Mouse (Mus musculus) frontal cortex, postnatal 14 days (tissue): ENCODE results near the gene Zfp652.
"Not testable (repeated sequence)": the region's sequence is repeated elsewhere in the genome, so short reads cannot be mapped to it uniquely, and the experiment has no call there.

ENCODE experiments used
- DNase-seq, 2 experiments: peaks; one replicate each; pipeline ENCODE4 v3.0.0; 2022; ENCODE audit warnings: low spot score in 2 of 2

Zfp652 gene

DNA sequence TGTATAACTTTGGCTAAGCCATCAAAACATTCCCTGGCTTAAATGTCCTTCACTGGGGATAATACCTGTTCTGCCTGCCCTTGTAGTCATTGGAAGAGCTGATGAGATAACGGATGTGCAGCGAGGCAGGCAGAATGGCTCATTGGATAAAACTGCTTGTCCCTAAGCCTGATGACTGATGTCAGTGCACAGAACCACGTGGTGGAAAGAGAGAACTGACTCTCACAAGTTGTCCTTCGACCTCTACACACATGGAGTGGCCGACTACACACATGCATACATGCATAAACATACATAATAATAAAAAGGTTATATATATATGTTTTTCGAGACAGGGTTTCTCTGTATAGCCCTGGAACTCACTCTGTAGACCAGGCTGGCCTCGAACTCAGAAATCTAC lies 2.0 kb upstream of the Zfp652 start:
- no peak for DNase-seq

DNA sequence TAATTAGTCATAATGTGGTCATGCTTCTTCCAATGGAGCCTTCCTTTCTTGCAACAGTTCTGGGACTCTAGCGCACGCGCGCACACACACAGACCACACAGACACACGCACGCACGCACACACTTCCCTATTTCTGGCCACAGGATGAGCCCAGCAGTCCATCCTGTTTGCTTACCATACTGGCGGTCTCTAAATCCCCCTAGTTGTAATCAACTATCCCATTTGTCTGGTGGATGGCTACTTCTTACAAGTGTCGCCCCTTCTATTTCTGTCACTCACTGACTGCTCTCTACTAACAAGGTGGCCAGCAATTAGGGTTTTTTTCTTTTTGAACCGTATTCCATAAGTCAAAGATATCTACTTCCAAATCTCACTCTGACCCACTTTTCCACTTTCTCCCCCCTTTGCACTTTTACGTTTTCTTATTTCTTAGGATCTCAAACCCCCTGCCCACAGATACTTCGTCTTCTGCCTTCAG lies 349 bp upstream of the Zfp652 start:
- DNase-seq = no peak

DNA sequence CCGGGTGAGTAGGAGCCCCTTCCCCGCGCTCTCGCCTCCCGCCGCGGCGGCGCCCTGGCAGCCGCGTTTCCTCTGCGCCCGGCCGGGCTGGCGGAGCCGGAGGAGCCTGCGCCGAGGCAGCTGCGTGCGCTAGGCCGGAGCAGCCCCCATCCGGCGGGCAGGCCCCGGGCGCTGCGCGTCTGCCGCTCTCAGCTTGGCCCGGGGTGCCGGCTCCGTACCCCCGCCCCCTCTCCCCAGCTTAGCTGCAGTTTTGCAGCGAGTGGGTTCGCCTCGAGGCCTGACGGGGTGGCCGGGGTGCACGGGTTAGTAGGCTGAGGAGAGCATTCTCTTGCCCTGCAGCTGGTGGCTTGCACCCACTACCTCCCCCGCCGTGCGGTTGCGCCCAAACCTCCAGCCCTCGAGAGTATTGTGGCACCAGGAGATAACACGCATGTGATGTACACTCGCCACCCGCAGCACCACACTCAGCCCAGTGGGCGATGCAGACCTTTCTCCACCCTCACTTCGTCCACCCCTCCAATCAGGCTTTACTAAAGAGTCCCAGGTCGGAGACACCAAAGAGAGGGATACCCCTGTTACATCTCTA lies 845 bp downstream of the Zfp652 start:
- peak; percentile 44 to 48 for DNase-seq

DNA sequence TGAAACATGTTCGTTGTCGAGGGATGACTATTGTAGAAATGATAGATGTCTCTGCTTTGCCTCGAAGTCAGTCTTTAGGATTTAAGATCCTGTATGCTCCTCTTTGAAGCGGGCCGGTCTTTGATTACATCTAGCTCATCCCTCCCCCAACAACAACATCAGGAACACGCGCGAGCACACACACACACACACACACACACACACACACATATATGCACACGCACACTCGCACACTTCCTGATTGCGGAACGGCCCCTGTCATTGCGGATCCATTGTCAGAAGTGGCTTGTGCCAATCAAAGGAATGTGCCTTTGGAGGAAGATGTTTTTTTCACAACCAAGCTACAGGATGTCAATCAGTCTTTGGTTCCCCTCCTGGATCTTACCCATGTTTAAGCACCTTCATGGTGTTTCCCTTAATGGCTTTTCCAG lies 1.4 kb downstream of the Zfp652 start:
- no peak for DNase-seq

DNA sequence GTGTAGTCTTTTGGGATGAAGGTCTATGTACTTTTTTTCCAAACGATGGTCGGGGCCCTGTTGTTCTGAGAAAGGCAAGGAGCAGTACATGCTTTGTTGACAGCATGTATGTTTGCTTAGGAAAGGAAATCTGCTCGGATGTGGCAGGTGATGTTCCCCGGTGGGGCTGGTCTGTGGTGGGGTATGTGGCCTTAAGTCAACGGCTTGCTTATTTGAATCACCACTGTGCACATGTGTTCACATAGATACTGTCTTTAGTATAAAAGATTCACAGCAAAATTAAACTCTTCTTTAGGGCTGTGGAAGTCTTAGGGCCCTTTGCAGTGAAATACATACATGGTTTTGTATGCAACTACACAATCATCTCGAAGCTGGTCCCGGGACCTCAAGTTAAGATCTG lies 1.9 kb downstream of the Zfp652 start:
- no peak for DNase-seq

DNA sequence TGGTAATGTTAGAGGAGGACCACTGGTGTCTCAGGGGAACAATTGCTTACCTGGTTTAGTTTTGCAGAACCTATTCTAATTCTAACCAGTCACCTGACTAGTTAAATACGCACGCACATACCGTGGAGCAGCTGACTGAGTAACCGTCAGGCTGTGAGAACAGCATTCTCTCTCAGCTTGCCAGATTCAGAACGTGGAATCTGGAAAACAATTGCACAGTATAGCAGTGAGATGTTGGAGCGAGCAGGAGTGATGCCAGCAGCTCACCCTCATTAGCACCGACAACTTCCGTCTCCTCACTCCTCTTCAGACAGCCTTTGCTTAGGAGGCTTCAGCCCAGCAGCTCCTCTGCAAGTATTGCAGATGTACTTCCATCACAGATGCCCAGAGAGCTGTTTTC lies 3.7 kb downstream of the Zfp652 start:
- DNase-seq = no peak

DNA sequence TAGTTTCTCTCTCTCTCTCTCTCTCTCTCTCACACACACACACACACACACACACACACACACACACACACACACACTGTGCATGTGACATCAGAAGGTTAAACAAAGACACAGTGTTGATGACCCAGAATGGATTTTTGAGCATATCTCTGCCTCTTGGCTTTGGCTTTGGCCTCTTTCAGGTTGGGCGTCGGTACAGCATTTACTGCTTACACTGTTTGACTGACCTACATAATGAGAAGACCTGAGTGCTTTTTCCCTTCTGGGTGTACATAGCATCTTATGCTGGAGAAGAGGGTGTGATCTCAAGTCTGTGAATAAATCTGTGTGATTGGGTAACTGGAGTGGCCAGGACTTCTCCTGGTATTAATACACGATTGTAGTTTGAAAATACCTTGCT lies 6.9 kb downstream of the Zfp652 start:
- no peak for DNase-seq

DNA sequence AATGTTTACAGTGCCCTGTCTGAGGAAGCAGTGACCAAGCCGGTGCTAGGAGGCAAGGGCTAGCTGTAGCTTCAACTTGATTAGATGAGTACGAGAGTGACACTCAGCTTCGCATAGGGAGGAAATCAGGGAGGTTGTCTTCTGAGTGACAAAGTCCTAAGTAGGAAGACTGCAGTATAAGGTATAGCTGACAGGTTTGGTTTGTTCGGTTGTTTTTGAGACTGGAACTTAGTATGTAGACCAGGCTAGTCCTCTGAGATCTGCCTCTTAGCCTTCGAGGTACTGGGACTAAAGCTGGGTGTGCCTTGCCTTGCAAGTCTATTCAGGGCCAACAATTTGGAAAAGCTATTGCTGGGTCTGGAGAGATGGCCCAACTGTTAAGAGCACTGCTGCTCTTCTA lies 10.8 kb downstream of the Zfp652 start, which contains the start of gene B130006D01Rik:
TSS of gene B130006D01Rik (plus strand) at position 301 of the 400 bp plus-strand sequence.
- DNase-seq = no peak

DNA sequence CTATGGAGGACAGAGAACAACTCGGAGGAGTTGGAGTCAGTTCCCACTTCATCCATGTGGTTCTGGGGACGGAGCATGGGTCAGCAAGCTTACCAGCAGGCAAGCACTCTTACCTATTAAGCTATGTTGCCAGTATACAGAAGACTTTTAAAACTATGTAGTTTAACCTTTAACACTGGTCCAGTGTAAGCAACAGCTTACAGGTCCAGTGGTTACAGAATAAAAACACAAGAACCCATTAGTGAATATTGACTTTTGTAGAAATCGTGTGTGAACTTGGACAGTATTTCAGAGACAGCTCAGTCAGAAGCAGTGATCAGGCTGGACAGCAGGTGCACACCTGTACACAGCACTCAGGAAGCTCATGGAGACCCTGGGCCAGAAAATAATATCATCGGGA lies 12.0 kb downstream of the Zfp652 start:
- no peak for DNase-seq

DNA sequence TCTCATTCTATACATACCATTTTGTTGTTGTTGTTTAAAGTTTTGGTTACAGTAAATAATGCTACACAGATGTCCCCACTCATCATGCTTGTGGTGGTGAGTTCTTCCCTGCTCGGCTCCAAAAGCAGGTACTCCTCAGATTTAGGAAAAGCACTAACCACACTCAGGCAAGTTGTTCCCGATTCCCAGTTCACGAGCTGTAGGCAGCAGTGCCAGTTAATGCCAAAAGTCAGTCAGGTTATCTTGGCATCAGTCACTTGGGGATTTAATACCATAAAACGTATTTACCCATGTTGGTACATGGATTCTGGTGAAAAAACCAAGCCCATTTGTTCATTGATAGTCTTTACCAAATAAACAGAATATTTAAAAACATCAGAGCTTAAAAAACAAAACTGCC lies 13.7 kb downstream of the Zfp652 start:
- no peak for DNase-seq

DNA sequence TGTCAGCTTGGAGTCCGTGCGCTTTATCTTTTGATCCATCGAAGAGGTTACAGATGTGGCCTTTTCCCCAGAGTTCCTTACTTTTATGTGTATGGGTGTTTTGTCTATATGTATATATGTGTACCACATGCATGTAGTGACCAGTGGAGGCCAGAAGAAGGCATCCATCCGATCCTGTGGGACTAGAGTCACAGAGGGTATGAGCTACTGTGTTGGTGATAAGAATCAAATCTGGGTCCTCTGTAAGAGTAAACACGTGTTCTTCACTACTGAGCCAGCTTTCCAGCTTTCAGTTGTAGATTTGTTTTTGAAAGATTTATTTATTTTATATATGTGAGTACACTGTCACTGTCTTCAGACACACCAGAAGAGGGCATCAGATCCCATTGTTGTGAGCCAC lies 15.5 kb downstream of the Zfp652 start:
- no peak for DNase-seq

DNA sequence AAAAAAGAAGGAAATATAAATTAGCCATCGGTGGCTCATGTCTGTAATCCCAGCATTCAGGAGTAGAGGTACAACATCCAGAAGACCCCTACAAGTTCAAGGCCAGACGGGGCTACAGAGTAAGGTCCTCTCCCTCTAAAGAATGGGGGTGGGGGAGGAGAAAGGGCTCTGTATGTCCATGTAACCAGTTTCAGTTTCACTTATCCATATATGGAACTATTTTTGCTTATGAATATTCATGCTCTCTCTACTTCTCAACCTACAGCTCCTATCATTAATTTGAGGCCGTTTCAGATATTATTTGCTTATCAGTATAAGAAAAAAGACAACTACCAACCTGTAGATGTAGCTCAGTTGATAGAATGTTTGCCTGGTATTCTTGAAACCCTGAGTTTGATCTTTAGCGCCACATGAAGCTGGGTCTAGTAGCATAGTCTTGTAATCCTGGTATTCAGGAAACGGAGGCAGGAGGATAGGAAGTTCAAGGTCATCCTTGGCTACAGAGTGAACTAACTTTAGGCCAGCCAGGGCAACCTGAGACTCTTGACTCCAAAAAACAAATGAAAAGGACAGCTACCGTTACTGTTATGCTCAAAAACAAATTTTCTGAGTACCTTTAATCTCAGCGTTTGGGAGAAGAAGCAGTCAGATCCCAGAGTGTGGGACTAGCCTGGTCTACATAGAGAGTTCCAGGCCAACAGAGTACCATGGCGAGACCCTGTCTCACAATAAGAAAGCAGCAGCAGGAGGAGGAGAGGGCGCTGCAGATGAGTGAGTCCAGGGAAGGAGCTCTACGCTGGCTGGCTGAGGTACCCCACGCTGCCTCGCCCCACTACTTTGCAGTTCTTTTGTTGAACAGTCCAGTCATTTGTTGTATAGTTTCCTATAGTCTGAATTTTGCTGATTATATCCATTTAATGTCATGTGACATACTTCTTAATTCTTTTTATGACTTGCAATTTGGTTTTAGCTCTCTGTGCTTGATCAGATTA lies 16.7 kb downstream of the Zfp652 start:
- no peak for DNase-seq

DNA sequence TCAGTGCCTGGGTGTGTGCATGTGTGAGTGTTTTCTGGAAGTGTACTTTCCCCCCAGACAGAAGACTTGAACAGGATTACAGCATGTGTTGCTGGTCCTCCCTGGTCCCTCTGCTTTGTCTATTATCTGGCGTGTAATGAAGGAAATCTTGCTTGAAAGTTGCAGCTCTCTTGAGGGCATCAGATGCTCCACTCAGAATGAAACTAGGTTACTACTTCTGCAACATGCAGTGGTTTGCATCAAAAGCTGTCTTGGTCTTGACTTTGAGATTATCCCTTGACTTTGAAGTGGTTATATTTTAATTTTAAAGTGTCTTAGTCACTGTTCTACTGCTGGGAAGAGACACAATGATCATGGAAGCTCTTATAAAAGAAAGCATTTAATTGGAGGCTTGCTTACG lies 22.0 kb downstream of the Zfp652 start:
- DNase-seq = no peak

DNA sequence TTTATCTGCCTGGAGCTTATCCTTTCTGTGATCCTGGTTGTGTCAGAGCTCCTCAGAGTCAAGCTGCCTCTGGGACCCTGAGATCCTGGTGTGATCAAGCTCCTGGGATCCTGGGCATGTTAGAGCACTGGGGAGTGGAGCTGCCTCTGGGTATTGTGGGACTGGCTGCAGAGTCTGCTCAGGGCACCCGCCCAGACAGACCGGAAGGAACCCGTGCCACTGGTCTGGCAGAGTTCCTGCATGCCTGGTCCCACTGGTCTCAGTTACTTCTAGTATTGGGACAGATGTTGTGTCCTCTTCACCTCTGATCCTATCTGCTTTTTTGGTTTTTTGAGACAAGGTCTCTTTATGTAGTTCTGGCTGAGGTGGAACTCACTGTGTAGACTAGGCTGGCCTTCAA lies 25.3 kb downstream of the Zfp652 start:
- DNase-seq = no peak

DNA sequence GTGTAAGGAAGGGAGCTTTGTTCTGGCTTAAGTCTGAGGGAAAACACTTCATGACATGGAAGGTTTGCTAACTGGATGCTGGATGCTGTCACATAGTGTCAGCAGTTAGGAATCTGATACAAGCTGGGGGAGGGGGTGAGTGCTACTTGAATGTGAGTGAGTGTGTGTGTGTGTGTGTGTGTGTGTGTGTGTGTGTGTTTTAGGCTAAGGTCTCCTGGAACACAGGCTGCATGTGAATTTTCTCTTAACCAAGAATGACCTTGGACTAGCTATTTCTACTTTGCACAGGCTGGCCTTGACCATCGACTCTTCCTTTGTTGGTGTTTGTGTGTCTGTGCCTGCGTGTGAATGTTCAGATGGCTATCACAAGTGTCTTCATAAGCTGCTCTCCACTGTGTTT lies 32.0 kb downstream of the Zfp652 start:
- no peak for DNase-seq

DNA sequence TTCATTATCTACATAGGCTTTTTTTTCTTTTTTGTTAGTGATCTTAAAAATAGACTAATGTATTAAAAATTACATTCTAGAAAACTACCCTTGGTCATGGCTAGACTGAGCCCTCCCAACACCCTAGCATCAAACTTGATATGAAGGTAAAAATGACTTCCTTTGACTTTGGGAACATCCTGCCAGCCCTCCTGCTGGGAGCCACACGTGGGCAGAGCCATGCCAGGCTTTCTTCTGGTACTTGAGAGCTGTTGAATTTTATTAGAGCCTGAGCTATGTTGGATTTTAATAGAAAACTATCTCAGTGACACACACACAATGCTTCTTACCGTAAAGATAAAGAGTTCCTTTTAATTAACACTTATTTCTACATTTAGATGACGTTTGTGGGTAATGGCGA lies 34.3 kb downstream of the Zfp652 start:
- no peak for DNase-seq

DNA sequence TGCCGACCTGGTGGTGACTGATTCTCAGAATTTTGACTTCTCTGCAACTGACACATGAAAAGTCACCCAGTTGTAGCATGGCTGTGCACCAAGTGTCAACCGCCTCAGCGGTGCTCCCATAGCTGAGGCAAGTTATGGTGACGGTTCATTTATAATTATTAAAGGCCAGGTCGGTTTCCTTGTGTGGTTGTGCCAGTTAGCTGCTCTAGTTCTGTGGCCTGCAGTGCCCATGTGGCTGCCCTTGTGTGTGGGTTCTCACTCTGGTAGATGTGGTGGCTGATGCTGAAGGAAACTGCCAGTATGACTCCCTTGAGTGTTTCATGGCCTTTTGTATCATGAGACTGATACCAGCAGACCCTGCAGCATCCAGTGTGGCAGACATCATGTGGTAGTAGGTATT lies 35.9 kb downstream of the Zfp652 start:
- DNase-seq = no peak

DNA sequence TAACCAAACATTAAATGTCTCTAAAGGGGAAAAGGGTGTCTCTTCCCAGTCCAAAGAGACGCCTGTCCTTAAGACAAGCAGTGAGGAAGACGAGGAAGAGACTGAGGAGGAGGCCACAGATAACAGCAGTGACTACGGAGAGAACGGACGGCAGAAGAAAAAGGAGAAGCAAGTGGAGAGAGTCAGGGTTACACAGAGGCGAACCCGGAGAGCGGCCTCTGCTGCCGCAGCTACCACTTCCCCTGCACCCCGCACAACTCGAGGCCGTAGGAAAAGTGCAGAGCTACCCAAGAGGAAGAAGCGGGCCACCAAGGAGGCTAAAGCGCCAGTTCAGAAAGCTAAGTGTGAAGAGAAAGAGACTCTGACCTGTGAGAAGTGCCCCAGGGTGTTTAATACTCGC lies 37.1 kb downstream of the Zfp652 start:
- no peak for DNase-seq

DNA sequence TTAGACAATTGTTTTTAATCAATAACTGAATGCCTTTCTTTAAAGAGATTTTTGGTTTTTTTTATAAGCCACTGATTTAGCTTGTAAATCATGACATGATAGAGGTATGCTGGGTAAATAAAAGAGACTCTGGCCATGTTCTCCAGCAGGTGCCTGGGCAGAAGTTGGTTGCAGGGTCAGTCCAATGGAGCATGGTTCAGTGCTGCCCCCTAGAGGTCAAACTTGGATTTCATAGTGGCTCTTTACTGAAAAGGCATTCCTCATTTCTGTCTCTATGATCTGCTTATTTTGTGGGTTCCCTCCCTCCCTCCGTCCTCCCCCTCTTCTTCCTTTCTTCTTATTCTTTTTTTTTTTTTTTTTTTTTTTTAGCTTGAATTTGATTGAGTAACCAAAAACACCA lies 38.5 kb downstream of the Zfp652 start:
- peak in 1 of 2 experiments; percentile 66 for DNase-seq

DNA sequence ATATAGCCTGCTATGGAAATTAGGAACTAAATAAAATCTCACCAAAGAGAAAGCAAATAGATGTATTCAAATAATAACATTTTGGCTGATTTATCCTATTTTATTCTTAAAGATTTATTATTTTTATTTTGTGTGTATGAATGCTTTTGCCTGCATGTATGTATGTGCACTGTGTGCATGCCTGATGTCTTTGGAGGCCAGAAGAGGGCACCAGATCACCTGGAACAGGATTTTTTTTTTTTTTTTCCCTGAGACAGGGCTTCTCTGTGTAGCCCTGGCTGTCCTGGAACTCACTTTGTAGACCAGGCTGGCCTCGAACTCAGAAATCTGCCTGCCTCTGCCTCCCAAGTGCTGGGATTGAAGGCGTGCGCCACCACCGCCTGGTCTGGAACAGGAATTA lies 42.7 kb downstream of the Zfp652 start:
- not testable (repeated sequence) for DNase-seq

DNA sequence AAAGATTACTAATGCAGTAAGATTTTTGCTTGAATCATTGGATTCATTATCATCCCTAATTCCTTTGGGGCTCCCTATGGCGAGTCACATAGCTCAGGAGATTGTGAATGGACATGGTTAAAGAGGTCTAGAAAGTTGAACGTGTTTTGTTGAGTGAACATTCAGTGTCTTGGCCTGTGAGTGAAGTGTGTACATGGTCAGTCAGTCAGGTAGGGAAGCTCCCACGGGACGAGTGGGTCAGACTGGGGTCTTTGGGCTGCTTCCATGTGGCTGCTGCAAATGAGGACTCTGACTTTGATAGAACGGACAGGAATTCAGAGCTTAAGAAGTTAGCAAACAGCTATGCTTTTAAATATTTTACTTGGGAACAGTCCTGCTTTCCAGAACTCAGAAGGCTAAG lies 48.0 kb downstream of the Zfp652 start:
- DNase-seq = no peak

DNA sequence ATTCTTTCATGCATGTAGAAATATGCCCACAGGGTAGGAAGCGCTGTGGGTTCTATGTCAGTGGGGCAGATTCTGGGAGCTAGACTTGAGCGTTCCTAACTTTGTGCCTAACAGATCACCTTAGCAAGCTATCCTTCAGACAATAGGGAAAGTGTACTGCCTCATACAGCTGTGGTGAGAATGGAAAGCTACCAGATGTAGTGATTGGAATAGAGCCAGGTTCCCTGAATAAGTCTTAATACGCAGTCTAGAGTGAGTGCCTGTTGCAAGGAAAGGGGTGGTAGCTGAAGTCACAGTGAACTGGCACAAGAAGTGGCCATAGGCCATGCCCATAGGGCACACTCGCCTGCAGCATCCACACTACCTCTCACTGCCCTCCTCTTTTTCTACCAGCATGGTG lies 50.5 kb downstream of the Zfp652 start:
- DNase-seq = no peak

DNA sequence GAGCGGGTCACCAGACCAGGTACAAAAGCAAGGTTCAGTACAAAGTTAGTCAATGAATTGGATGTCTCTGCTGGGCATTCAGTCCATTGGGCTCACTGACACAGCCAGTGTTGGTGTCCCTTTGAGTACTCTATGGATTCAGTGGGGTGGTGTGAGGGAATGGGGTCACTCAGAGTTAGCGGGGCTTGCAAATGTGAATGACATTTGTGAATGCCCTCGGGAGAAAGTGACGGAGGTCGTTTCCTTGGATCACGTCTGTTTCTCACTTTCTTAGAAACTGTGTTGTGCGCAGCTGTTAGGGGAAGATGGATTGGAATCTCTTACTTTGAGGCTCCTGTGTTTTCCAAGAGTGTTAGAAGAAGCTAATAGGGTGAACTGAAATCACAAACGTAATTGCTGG lies 52.3 kb downstream of the Zfp652 start:
- no peak for DNase-seq
